Mouse (Mus musculus) left cerebral cortex, postnatal 25 days (tissue): ENCODE data around the gene Camkv. TPM values are rescaled to one million over a fixed set of nuclear protein-coding genes. Genes with fewer than 3 reads are reported as not detected.

Source experiments
- DNase-seq, 2 experiments: peaks; one replicate each; pipeline ENCODE4 v3.0.0; 2022; ENCODE audit warnings: low spot score in 2 of 2, mixed read lengths in 1 of 2
- intact Hi-C: fragments of 180-260 bp; cut with DNase I; formaldehyde crosslinking; loops from one replicate; pipeline ENCODE4 v1.15.1; 2025
- total RNA-seq, 2 experiments: library from RNA; stranded (reverse); gene quantifications; 2 replicates each; pipeline ENCODE4 v1.2.3; 2021

The Camkv gene
- total RNA-seq, 2 experiments from 2014 or later: 352 to 354 TPM

DNA sequence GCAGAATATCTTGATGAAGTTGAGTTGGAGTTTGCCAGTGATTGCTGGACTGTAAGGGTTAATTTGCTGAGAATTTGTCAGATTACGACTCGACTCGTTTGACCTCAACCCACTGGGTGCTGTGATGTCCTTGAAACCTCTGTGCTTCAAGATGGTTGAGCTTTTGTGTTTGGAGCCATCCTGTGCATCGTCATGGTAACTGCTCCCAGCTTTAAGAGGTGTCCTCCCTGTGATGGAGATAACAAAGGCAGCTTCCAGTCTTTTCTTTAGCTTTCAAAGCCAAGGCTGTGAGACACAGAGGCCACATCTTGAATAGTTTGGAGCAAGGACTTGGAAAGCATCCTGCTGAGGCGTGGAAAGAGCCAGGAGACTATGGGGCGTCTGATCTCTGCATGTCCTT, 21.7 kb downstream of the Camkv start:
- intact Hi-C loops: no loop called here
- no peak for DNase-seq

DNA sequence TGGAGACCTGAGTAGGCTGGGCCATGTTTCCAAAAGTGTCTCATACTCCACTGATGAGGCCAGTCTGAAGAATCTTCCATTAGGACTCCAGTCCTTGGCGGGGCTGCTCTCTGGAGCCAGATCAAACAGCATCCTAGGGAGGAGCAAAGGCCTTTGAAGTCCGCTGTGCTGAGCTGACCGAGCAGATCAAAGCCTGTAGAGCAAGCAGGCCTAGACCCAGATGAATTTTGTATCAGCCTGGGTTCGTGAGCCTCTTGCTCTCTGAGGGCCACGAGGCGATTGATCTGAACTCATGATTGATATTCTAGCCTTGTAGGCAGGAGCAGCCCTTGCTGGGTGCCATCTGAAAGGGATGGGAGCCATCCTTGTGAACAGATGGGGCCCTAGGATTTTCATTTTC, 24.4 kb downstream of the Camkv start:
- no peak for DNase-seq
- intact Hi-C loops: loop anchor here (5.0 kb wide), 2 partner anchors 92 to 107 kb away; partner anchors contain the start of gene Amigo3

DNA sequence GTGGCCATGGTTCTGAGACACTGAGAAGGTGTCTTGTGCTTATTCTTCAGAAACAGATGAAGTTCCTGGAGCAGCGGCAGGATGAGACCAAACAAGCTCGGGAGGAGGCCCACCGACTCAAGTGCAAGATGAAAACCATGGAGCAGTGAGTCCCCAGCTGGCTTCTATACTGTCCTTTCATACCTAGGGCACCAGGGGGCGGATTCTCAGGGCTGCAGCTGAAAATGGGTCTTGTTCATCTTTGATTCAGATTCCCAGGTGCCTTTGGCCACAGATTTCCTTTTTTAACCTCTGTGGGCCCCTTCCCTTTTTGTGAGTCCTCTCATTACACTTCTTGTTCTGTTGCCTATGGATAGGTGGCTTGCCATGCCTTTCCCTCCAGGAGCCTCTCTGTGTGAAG, 25.5 kb downstream of the Camkv start:
- DNase-seq: no peak
- intact Hi-C loops: loop anchor here (1.0 to 5.0 kb wide), 3 partner anchors 25 to 106 kb away; partner anchors contain the start of gene Amigo3

DNA sequence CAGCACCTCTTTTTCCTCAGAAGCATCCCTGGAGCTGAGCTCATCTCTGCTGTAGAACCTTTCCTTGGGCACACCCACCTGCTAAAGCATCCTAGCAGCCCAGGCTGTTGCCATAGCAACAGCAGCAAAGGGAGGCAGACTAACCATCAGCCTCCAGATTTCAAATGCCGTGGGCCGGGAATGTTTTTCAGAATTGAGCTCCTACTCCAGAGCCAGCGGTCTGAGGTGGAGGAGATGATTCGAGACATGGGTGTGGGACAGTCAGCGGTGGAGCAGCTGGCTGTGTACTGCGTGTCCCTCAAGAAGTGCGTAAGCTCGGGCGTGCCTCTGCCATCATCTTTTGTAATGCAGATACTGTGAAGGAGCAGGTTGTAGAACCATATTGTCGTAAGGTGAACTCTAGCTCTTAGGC, 25.9 kb downstream of the Camkv start:
- DNase-seq: peak; percentile 82 to 96
- intact Hi-C loops: loop anchor here (1.0 to 5.0 kb wide), 3 partner anchors 25 to 106 kb away; partner anchors contain the start of gene Amigo3

DNA sequence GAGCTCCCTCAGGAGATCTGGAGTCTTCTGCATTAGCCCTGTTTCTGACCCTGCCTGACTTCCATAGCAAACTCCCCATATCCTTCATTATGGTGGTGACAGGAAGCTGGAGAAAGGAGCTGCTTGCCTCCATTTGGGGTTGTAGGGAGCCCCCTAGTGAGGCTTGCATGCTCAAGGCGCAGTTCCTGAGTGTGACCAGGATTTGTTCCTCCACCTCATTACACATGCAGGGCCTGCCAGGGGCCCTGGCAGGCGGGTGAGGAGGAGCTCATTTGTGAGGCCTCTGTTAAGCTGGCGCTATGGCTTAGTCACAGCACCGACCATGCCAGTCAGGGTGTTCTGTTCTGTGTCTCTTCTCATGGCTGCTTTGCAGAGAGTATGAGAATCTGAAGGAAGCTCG, 26.4 kb downstream of the Camkv start:
- intact Hi-C loops: loop anchor here (1.0 to 5.0 kb wide), 4 partner anchors 26 to 105 kb away; partner anchors contain the start of gene Amigo3
- peak; percentile 67 to 88 for DNase-seq

DNA sequence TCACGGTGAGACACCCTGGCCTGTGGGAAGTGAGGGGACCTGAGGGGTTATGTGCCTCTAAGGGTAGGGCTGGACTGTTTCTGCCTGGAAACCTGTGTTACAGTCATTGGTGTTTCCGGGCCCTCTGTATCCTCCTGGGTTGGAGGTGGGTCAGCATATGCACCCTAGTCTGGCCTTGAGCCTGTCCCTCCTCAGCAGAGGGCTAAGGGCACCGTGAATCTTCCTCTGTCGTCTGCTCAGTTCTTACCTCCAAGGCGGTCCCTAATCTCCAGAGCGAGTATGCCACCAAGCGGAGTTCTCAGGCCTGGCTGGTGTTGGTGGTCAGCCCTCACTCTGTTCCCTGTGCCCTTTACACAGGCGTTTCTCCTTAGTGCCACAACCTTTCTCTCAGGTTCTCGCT, 27.4 kb downstream of the Camkv start:
- no peak for DNase-seq
- intact Hi-C loops: loop anchor here (1.0 to 5.0 kb wide), 4 partner anchors 59 to 104 kb away; partner anchors contain the start of gene Amigo3

DNA sequence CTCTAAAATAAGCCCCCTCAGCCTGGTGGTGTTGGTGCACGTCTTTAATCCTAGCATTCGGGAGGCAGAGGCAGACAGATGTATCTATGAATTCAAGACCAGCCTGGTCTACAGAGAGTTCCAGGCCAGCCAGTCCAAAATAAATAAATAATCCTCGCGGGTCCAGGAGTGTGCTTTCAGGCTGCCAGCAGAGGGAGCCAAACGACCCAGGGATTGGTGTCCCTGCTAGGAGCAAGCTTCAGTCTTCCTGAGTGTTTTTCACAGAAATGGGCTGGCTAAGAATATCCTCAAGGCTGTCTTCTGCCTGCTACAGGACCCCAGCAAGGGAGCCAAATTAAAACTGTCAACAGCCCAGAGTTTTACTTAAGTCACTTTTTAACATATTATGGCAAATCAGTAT, 28.2 kb downstream of the Camkv start:
- intact Hi-C loops: loop anchor here (1.0 to 5.0 kb wide), 4 partner anchors 23 to 104 kb away; partner anchors contain the start of gene Amigo3
- peak; percentile 69 to 84 for DNase-seq

DNA sequence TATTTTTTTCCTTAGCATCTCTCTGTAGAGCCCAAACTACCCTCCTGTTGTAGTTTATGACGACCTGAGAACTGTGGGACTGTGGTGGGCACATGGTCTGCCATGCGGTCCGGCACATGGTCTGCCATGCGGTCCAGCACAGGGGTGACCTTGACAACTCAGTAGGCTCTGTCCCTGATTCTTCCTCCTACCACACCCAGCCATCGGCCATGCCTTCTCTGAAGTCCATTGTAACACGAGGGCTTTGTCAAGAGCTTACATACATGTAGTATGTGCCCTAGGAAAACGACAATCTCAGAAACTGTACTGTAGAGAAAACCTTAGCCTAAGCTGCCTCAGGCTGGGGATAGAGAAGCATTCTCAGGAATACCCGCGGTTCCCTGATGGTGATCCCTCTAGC, 29.2 kb downstream of the Camkv start:
- intact Hi-C loops: loop anchor here (1.0 to 5.0 kb wide), 3 partner anchors 22 to 103 kb away; partner anchors contain the start of gene Amigo3
- no peak for DNase-seq

DNA sequence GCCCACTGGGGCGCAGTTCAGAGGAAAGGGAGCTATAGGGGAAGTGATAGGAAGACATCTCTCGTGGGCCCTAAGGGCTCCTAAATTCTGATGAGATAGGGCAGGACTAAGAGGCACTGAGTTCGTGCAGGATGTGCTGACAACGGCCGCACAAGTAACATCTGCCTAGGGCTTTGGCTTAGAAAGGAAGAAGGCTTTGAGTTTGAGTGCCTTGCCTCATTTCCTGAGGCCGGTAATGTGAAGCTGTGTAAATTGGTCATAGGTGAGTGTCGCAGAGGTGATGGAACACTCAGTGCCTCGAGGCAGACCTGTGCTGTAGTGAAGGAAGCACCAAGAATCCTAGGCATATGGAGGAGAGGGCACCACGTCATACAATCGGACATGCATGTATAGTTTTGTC, 31.2 kb downstream of the Camkv start:
- DNase-seq: no peak
- intact Hi-C loops: no loop called here

DNA sequence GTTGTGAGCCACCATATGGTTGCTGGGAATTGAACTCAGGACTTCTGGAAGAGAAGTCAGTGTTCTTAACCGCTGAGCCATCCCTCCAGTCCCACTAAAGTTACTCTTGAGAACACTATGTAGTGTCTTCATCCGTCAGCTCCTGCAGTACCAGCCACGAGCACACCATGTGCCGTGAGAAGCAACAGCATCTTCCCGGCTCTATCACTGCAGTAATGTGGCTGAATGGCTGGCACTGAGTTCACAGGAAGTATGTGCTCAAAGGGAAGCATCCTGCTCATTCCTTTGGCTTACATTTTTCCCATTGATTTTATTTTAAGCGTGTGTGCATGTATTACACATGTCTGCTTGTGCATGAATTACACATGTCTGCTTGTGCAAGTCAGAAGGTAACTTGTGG, 32.0 kb downstream of the Camkv start:
- DNase-seq: no peak
- intact Hi-C loops: no loop called here

DNA sequence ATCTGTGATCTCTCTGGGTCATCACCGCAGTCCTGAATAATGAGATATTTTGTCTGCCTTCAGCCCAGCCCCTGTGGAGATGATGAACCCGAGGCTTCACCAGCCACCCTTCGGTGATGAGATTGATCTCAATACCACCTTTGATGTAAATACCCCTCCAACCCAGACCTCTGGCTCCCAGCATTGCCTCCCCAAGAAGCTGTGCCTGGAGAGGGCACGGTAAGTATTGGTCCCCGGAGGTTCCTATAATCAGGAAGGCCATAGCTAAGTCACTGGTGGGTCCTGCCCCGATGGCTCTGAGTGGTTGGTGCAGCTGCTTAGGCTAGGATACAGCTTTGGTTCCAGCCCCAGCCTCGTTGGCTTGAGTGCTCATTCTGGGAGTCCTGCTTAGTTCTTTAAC, 33.1 kb downstream of the Camkv start:
- DNase-seq: no peak
- intact Hi-C loops: no loop called here

DNA sequence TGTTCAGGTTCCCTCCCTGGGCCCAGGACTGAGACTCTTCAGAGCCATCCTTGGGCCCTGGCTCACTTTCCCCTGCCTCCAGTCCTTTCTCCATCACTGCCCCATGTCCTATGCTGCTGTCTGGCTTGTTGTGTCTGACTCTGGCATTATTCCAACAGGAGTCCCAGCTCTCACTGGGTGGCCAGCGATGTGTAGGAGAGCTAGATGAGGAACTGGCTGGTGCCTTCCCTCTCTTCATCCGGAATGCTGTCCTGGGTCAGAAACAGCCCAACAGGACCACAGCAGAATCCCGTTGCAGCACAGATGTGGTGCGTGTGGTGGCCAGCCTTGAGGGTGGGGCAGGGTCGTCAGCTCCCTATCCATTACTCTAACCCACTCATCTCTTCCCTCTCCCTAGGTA, 34.8 kb downstream of the Camkv start:
- DNase-seq: no peak
- intact Hi-C loops: no loop called here

DNA sequence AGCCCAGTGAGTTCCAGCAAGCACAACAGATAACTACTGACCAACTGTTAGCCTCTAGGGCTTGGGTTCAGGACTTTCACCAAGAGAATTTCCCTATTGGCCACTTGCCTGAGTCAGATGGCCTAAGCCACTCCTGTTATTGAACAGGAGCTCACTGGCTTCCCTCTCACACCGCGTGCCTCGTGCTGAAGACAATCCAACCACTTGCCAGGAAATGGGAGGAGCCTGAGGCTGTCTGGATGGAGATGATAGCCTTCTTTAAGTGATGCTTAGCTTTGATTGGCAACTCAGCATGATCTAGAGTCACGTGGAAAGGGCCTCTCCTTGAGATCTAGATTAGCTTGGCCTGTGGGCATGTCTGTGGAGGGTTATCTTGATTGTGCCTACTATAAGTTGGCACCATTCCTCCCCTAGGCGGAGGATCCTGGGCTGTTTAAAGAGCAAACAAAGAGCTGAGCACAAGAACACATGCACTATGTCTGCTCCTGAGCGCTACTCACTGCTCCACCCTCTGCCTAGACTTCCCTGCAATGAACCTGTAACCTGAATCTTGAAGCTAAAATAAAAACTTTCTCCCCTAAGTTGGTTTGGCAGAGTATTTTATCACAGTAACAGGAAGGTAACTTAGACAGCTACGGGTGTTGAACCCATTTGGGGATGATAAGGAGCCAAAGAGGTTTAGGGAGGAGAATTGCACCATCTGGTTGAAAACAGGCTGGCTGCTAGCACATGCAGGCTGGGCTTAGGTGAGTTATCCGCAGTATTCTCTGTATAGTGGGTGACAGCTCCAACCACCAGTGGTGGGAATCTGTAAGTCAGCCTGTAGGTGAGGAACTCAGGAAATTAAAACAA, 36.4 kb downstream of the Camkv start:
- intact Hi-C loops: no loop called here
- no peak for DNase-seq

DNA sequence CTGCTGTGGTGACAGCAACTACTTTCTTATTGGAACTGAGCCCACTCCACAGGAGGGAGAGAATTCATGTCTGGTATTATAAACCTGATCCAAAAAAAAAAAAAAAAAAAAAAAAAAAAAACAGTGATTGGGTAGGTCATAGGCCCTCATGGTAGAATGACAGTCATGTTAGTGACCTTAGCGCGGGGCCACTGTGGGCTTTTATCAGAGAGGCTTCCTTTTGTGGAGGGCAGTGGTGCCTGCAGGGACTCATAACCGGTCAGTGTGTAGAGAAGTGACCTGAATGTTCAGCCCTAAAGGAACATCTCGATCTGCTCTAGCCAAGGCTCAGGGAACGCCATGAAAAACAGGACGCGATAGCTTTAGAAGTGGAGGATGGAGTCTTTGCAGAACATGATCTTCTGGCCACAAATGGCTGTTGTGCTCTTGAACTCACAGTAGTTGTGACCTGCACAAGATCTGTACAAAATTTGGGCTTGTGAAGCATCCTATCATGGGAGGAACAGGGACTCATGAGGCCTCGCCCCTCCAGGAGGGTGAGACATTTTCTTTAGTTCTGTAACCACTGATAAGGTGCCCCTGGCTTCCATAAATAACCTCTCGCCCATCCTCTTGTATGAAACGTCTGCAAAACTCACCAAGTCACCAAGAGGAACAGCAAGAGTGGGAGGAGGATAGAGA, 39.2 kb downstream of the Camkv start:
- intact Hi-C loops: no loop called here
- no peak for DNase-seq

DNA sequence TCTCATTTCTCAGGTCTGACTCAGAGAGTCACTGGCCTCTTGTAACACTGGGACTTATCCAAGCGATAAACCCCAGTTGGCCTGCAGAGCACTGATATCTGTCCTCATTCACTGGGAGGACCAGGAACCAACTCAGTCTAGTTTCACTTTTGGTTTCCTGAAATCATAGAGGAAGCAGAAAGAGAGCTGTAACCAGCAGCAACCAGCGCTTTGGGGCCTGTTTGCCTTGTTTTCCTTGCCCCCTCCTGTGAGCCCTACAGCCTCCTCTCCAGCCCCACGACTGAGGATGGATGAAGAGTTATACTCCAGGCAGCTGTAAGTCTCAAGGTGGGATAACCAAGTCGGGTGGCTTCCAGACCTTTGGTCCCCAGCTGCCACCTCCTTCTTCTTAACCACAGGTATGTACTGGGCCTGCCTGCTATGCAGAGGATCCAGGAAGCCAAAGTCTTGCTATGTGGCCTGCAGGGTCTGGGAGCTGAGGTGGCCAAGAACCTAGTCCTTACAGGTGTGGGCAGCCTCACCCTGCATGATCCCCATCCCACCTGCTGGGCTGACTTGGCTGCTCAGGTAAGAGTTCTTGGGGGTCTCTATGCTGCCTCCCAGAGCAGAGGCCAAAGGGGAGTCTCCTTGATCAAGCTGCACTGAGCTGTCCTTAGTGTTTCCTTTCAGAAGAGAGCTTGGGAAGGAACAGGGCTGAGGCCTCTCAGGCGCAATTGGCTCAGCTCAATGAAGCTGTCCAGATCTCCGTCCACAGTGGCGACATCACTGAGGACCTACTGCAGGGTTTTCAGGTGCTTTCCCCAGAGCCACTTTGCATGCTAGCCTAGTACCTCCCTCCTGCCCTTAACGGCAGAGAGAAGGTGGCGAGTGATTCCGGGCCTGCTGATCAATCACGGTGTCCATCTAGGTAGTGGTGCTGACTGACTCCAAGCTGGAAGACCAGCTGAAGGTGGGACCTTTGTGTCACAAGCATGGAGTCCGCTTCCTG, 40.2 kb downstream of the Camkv start, which contains the start of gene Uba7:
Gene Uba7 (plus strand): TSS at position 107 of the 988 bp plus-strand sequence.
- DNase-seq: no peak
- intact Hi-C loops: no loop called here

DNA sequence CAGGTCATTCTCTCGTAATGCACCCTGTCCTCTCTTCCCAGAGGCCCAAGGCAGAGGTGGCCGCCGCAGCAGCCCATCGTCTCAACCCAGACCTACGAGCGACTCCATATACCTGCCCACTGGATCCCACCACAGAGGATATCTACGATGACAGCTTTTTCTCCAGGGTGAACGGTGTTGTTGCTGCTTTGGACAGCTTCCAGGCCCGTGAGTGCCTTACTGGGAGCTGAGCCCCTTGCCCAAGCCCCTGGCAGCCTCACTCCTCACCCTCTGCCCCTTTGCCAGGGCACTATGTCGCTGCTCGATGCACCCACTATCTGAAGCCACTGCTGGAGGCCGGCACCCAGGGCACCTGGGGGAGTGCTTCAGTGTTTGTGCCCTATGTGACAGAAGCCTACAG, 43.3 kb downstream of the Camkv start:
- intact Hi-C loops: no loop called here
- DNase-seq: no peak

DNA sequence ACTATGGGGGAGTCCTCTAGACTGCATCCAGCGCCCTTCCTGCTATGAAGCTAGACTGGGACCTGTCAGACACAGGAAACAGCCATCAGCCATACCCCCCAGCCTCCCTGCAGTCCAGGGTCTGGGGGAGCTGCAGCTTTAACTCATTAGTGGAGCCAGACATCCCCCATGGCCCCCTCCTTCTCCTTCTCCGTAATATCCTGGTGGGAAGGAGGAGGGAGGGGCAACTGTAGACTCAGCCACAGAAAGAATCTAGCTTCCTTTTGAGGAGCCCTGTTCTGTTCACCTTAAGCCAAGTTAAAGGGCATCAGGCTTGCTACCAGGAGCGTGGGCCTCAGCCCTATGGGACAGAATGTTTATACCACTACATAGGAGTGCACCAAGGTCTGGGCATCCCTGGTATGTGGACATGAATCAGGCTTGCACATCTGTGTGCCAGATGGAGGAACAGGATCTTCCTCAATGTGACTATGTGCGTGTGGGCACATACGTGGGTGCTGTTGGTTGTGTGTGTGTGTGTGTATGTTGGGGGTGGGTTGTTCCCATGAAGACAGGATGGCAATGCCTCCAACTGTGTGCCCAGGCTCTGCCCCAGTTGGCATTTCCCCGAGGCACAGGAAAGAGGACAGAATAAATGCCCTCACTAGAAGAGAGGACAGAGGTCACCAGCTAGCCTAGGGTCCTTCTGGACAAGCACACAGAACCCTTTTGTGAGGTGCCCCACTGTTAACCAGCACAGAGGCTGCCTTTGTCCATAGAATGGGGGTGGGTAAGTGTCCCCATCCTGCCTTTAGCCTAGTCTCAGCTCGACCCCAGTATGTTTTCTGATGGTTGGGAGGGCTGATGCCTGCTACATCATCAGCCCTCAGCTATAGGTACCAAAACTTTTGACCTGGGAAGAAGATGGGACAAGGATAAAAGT, 46.5 kb downstream of the Camkv start:
- peak; percentile 44 to 76 for DNase-seq
- intact Hi-C loops: no loop called here

DNA sequence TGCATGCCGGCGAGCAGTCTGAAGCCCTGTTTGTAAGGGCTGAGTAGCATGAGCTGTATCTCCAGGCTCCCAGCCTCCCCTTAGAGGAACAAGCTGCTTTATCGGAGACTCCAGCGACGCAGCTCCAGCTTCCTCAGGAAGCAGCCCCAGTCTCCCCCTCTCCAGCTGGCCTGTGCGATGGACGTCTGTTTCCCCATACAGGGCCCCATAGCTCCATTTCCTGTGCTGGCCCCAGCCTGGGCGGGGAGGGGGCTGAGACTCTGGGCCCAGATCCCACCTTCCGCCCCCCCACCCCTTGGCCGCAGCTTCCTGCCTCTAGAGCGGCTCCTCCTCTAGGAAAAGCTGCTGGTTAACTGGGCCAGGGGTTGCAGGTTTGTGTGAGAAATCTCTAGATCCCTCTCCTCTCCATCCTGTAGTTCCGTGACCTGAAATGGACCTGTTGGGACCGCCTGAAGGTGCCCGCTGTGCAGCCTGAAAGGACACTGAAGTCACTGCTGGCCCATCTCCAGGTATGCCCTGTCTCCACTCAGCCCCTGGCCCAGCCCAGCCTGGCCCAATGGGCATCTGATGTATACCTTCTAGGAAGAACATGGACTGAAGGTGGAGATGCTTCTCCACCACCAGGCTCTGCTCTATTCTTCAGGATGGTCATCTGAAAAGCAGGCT, 47.3 kb downstream of the Camkv start, which contains the start of gene Gm20661:
Gene Gm20661 (plus strand): TSS at position 378 of the 666 bp plus-strand sequence.
- intact Hi-C loops: no loop called here
- peak; percentile 41 to 65 for DNase-seq
